Mouse (Mus musculus): Measurements from ENCODE around the gene Lcn3. TPM values are rescaled to one million over a fixed set of nuclear protein-coding genes. Genes with fewer than 3 reads are reported as not detected.
"Not testable (repeated sequence)": the region's sequence is repeated elsewhere in the genome, so short reads cannot be mapped to it uniquely, and the experiment has no call there.

Lcn3 gene
- polyA plus RNA-seq (2014; fragmentation: Nextera tagmentation; extraction: Ambion mirVana): not detected in 2 replicates

GRCm38 (mm10) chr2:25765269-25765668 lies at the start of gene Lcn3:
Lcn3 (plus strand) TSS chr2:25765569.
- Histone ChIP-seq H3K36me3 (ENCODE audit: control insufficient read depth, insufficient read depth, low read length) (no peaks in the 10 kb centered on the region), H3K4me3 (ENCODE audit: low read depth, low read length) (no peak within 1 kb of the TSS), H3K4me2 (ENCODE audit: low read depth) (no peak within 1 kb of the TSS), H3K27ac (ENCODE audit: low read depth, low read length) (no peak within 1 kb of the TSS), H3K27me3 (ENCODE audit: control insufficient read depth, insufficient read depth, low read length) (no peaks in the 10 kb centered on the region), H3K9me3 (ENCODE audit: control insufficient read depth, low read length) (no peaks in the 10 kb centered on the region), H3K9ac (ENCODE audit: low read length) (no peak within 1 kb of the TSS), H3K4me1 (ENCODE audit: control insufficient read depth, insufficient read depth, low read length) (no peaks in the 10 kb centered on the region)
- ATAC-seq (ENCODE audit: insufficient read depth, low FRiP score, low TSS enrichment) (no peak), DNase-seq (ENCODE audit: low spot score) (no peak)
- 39% methylated on average over 2 of the region's 2 CpGs for WGBS

- no peaks in the 10 kb centered on the region for H3K27me3 ChIP-seq (ENCODE audit: control insufficient read depth, insufficient read depth, low read length)
- H3K4me3 ChIP-seq (ENCODE audit: low read depth, low read length): no peak overlapping the region
- H3K9ac ChIP-seq (ENCODE audit: low read length): no peak overlapping the region
- ATAC-seq (ENCODE audit: insufficient read depth, low FRiP score, low TSS enrichment) (no peak), DNase-seq (ENCODE audit: low spot score) (no peak)
- H3K36me3 ChIP-seq (ENCODE audit: control insufficient read depth, insufficient read depth, low read length): no peaks in the 10 kb centered on the region
- no peak overlapping the region for H3K4me2 ChIP-seq (ENCODE audit: low read depth)
- H3K27ac ChIP-seq (ENCODE audit: low read depth, low read length): no peak overlapping the region
- no peaks in the 10 kb centered on the region for H3K9me3 ChIP-seq (ENCODE audit: control insufficient read depth, low read length)
- no peaks in the 10 kb centered on the region for H3K4me1 ChIP-seq (ENCODE audit: control insufficient read depth, insufficient read depth, low read length)
These were observed 48.1 kb upstream of the Lcn3 start for GRCm38 (mm10) chr2:25717222-25717621.

GRCm38 (mm10) chr2:25733199-25733930 lies 32.0 kb upstream of the Lcn3 start:
- Histone ChIP-seq H3K4me1 (ENCODE audit: control insufficient read depth, insufficient read depth, low read length) (no peaks in the 10 kb centered on the region), H3K27me3 (ENCODE audit: control insufficient read depth, insufficient read depth, low read length) (no peaks in the 10 kb centered on the region), H3K4me3 (ENCODE audit: low read depth, low read length) (no peak overlapping the region), H3K9me3 (ENCODE audit: control insufficient read depth, low read length) (no peaks in the 10 kb centered on the region), H3K9ac (ENCODE audit: low read length) (no peak overlapping the region), H3K27ac (ENCODE audit: low read depth, low read length) (no peak overlapping the region), H3K36me3 (ENCODE audit: control insufficient read depth, insufficient read depth, low read length) (no peaks in the 10 kb centered on the region), H3K4me2 (ENCODE audit: low read depth) (no peak overlapping the region)
- no peak for DNase-seq (ENCODE audit: low spot score)
- WGBS: 70% methylated on average over 2 of the region's 2 CpGs
- ATAC-seq (ENCODE audit: insufficient read depth, low FRiP score, low TSS enrichment): no peak

GRCm38 (mm10) chr2:25736709-25737108 lies 28.7 kb upstream of the Lcn3 start, which contains the start of gene Obp2b:
Obp2b (plus strand) TSS chr2:25737009.
- H3K4me2 ChIP-seq (ENCODE audit: low read depth); H3K27ac ChIP-seq (ENCODE audit: low read depth, low read length); H3K27me3 ChIP-seq (ENCODE audit: control insufficient read depth, insufficient read depth, low read length); DNase-seq (ENCODE audit: low spot score); ATAC-seq (ENCODE audit: insufficient read depth, low FRiP score, low TSS enrichment); H3K9me3 ChIP-seq (ENCODE audit: control insufficient read depth, low read length); H3K4me3 ChIP-seq (ENCODE audit: low read depth, low read length); H3K36me3 ChIP-seq (ENCODE audit: control insufficient read depth, insufficient read depth, low read length); H3K4me1 ChIP-seq (ENCODE audit: control insufficient read depth, insufficient read depth, low read length); H3K9ac ChIP-seq (ENCODE audit: low read length): not testable (repeated sequence)
- WGBS: 92% methylated on average over 3 of the region's 3 CpGs

GRCm38 (mm10) chr2:25741671-25742070 lies 23.7 kb upstream of the Lcn3 start:
- WGBS: 71% methylated on average over 1 of the region's 1 CpGs
- no peak overlapping the region for H3K27ac ChIP-seq (ENCODE audit: low read depth, low read length)
- H3K4me1 ChIP-seq (ENCODE audit: control insufficient read depth, insufficient read depth, low read length): no peaks in the 10 kb centered on the region
- no peaks in the 10 kb centered on the region for H3K36me3 ChIP-seq (ENCODE audit: control insufficient read depth, insufficient read depth, low read length)
- DNase-seq (ENCODE audit: low spot score) (no peak), ATAC-seq (ENCODE audit: insufficient read depth, low FRiP score, low TSS enrichment) (no peak)
- no peak overlapping the region for H3K9ac ChIP-seq (ENCODE audit: low read length)
- H3K4me3 ChIP-seq (ENCODE audit: low read depth, low read length): no peak overlapping the region
- H3K9me3 ChIP-seq (ENCODE audit: control insufficient read depth, low read length): no peaks in the 10 kb centered on the region
- H3K4me2 ChIP-seq (ENCODE audit: low read depth): no peak overlapping the region
- no peaks in the 10 kb centered on the region for H3K27me3 ChIP-seq (ENCODE audit: control insufficient read depth, insufficient read depth, low read length)

- no peak overlapping the region for H3K9ac ChIP-seq (ENCODE audit: low read length)
- no peaks in the 10 kb centered on the region for H3K36me3 ChIP-seq (ENCODE audit: control insufficient read depth, insufficient read depth, low read length)
- H3K4me2 ChIP-seq (ENCODE audit: low read depth): no peak overlapping the region
- ATAC-seq (ENCODE audit: insufficient read depth, low FRiP score, low TSS enrichment) (no peak), DNase-seq (ENCODE audit: low spot score) (no peak)
- no peaks in the 10 kb centered on the region for H3K4me1 ChIP-seq (ENCODE audit: control insufficient read depth, insufficient read depth, low read length)
- WGBS: 100% methylated on average over 1 of the region's 1 CpGs
- H3K9me3 ChIP-seq (ENCODE audit: control insufficient read depth, low read length): no peaks in the 10 kb centered on the region
- H3K4me3 ChIP-seq (ENCODE audit: low read depth, low read length): no peak overlapping the region
- H3K27me3 ChIP-seq (ENCODE audit: control insufficient read depth, insufficient read depth, low read length): no peaks in the 10 kb centered on the region
- H3K27ac ChIP-seq (ENCODE audit: low read depth, low read length): no peak overlapping the region
These were observed 11.2 kb upstream of the Lcn3 start for GRCm38 (mm10) chr2:25754201-25754600.

- Histone ChIP-seq H3K9me3 (ENCODE audit: control insufficient read depth, low read length) (no peaks in the 10 kb centered on the region), H3K4me2 (ENCODE audit: low read depth) (no peak overlapping the region)
- WGBS: 53% methylated on average over 4 of the region's 4 CpGs
These were observed 7.2 kb upstream of the Lcn3 start for GRCm38 (mm10) chr2:25758064-25758625.

GRCm38 (mm10) chr2:25767764-25768163 lies 2.4 kb downstream of the Lcn3 start:
- Histone ChIP-seq H3K27ac (ENCODE audit: low read depth, low read length) (no peak overlapping the region), H3K9me3 (ENCODE audit: control insufficient read depth, low read length) (no peaks in the 10 kb centered on the region), H3K27me3 (ENCODE audit: control insufficient read depth, insufficient read depth, low read length) (no peaks in the 10 kb centered on the region), H3K36me3 (ENCODE audit: control insufficient read depth, insufficient read depth, low read length) (no peaks in the 10 kb centered on the region), H3K4me2 (ENCODE audit: low read depth) (no peak overlapping the region), H3K4me1 (ENCODE audit: control insufficient read depth, insufficient read depth, low read length) (no peaks in the 10 kb centered on the region), H3K4me3 (ENCODE audit: low read depth, low read length) (no peak overlapping the region), H3K9ac (ENCODE audit: low read length) (no peak overlapping the region)
- no peak for DNase-seq (ENCODE audit: low spot score)
- ATAC-seq (ENCODE audit: insufficient read depth, low FRiP score, low TSS enrichment): no peak
- 83% methylated on average over 4 of the region's 4 CpGs for WGBS

More at GRCm38 (mm10) chr2:25758064-25758625, 7.2 kb upstream of the Lcn3 start:
- Histone ChIP-seq H3K36me3 (ENCODE audit: control insufficient read depth, insufficient read depth, low read length) (no peaks in the 10 kb centered on the region), H3K4me3 (ENCODE audit: low read depth, low read length) (no peak overlapping the region), H3K4me1 (ENCODE audit: control insufficient read depth, insufficient read depth, low read length) (no peaks in the 10 kb centered on the region), H3K27ac (ENCODE audit: low read depth, low read length) (no peak overlapping the region), H3K27me3 (ENCODE audit: control insufficient read depth, insufficient read depth, low read length) (no peaks in the 10 kb centered on the region), H3K9ac (ENCODE audit: low read length) (no peak overlapping the region)
- no peak for ATAC-seq (ENCODE audit: insufficient read depth, low FRiP score, low TSS enrichment)
- DNase-seq (ENCODE audit: low spot score): no peak

- WGBS: 95% methylated on average over 2 of the region's 2 CpGs
- H3K4me3 ChIP-seq (ENCODE audit: low read depth, low read length): no peak overlapping the region
- no peak for ATAC-seq (ENCODE audit: insufficient read depth, low FRiP score, low TSS enrichment)
- no peak overlapping the region for H3K4me2 ChIP-seq (ENCODE audit: low read depth)
- no peaks in the 10 kb centered on the region for H3K27me3 ChIP-seq (ENCODE audit: control insufficient read depth, insufficient read depth, low read length)
- no peak for DNase-seq (ENCODE audit: low spot score)
- H3K36me3 ChIP-seq (ENCODE audit: control insufficient read depth, insufficient read depth, low read length): no peaks in the 10 kb centered on the region
- H3K4me1 ChIP-seq (ENCODE audit: control insufficient read depth, insufficient read depth, low read length): no peaks in the 10 kb centered on the region
- no peak overlapping the region for H3K27ac ChIP-seq (ENCODE audit: low read depth, low read length)
- H3K9me3 ChIP-seq (ENCODE audit: control insufficient read depth, low read length): no peaks in the 10 kb centered on the region
- no peak overlapping the region for H3K9ac ChIP-seq (ENCODE audit: low read length)
These were observed 8.1 kb downstream of the Lcn3 start for GRCm38 (mm10) chr2:25773507-25773906.
